Mouse (Mus musculus): Measurements from ENCODE around the gene Defb25.
"Not testable (repeated sequence)": the region's sequence is repeated elsewhere in the genome, so short reads cannot be mapped to it uniquely, and the experiment has no call there.

Defb25 gene

DNA sequence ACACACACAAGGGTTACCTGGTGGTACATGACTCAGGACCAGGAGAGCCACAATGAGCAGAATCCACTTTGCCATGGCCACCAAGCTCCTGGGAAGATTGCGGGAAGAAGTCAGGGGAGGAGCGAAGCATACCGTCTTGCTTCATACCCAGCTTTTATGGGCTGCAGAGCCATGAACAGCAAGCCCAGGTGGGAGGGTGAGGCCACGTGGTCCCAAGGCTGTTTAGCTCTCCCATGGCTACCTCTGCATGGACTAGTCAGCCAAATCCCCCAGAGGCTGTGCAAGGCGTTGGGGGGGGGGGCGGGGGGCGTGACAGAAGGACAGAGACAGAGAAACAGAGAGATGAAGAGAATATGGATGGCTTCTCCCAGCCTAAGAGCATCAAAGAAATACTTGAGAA, at the start of gene Defb25:
Defb25 (minus strand) TSS at position 101 of the 400 bp plus-strand sequence.
- DNase-seq (ENCODE audit: low spot score in 2 of 2), result no peak

DNA sequence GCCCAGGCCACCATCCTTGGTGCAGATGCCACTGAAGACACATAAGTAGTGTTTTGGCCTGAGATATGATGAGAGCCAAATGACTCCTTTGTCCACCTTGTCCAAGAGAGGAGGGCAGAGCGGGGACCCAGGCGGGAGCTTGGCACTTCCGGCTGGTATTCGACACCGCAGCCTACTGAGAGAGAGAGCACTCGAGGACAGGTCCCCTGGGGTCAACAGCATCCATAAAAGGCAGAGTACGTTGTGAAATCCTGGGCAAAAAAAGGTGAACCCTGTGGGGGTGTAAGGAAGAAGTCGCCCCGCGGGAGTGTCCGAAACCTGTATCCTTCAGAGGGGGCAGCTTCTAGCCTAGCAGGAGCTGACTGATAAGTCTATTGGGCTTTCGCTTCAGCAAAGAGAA, 49.3 kb upstream of the Defb25 start:
- no peak for DNase-seq (ENCODE audit: low spot score in 2 of 2)

DNA sequence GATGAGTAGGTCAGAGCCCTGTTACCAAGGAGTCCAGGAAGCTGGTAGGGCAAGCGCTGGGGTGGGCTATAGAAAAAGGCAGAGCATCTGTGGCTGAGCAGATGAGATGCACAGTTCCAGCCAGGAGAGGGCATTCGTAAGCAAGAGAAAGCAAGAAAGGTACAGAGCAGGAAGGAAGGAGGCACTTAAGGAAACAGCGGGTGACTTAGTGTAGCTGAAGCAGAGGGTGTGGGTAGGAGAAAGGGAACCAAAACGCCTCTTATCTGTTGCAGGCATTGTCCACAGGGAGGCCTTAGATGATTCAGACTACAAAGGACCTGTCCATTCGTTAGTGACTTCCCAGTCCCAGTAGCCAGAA, 48.8 kb upstream of the Defb25 start:
- DNase-seq (ENCODE audit: low spot score in 2 of 2), result no peak

DNA sequence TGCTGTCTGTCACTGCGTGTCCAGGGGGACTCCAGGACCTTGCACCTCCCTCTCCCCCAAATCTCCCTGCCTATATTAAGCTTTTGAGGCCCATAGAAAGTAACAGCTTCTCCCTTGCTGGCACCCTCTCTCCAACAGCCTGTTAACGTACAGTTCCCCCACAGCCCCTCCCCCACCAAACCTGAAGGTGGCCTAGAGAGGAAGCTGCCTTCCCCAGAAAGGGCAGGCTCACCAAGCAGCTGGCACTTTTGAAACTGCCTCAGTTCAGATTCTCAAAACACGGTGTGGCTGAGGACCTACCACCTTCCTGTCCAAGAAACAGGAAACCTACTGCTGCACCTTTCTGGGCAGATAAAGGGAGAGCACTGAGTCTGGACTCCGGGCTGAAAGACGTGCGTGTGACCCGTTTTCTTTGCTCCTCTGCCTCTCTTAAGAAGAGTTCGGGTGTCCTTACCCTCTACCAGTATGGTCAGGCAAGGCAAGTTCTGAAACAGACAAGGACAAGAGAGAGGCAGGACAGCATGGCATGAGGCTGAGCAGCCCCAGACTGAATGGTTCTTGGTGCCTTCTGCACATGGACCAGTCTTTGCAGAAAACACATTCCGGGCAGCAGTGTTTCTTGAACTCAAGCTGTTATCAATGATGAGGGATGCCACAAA, 48.3 kb upstream of the Defb25 start:
- DNase-seq (ENCODE audit: low spot score in 2 of 2), result no peak

DNA sequence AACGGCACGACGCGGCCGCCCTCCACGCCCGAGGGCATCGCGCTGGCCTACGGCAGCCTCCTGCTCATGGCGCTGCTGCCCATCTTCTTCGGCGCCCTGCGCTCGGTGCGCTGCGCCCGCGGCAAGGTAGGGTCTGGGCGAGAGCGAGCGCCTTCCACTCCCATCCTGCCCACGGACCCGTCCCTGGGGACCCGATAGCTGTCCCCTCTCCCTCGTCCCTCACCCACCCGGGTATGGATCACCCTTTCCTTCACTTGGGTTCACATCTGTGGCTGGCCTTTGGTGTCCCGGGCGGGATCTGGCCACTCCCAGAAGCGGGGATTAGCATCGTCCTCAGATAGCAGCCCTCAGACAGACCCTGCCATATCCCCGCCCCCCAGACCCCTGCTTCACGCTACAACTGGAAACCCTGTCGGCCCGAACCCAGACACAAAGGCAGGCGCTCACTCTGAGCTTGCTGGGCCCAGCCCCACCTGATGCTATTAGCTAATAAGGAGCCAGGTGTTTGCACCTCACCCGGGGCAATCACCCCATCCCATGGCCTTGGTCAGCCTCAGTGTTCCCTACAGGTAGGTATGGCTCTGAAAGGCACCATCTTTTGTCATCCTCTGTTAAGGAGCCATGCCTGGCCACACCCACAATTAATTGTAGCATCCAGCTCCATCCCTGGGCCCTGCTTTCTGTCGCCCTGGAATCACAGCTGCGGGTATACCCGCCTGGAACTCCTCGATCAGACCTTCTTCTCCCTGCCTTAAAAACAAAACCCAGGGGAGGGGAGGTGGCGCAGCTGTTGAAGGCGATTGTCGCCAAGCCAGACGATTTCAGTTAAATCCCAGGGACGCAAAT, 47.0 kb upstream of the Defb25 start:
- DNase-seq (ENCODE audit: low spot score in 2 of 2), result peak in 1 of 2 experiments; percentile 50

DNA sequence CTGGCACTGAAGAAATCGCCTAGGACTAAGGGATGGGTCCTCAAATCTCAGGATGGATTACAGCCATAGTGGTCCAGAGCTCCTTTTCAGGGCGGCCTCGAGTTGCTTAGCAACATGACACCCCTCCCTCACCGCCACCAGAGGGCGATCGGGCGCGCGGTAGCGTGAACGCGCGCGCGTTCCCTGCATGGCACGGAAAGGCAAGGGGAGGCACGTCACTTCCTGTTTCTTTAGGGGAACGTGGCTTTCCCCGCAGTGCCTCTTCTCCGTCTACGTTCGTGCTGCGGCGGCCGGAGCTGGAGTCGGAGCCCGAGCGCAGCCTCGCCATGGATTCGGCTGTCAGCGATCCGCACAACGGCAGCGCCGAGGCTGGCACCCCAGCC, 46.4 kb upstream of the Defb25 start, which contains the start of gene H13:
H13 (plus strand) TSS at position 206 of the 383 bp plus-strand sequence.
- peak; percentile 90 to 95 for DNase-seq (ENCODE audit: low spot score in 2 of 2)

DNA sequence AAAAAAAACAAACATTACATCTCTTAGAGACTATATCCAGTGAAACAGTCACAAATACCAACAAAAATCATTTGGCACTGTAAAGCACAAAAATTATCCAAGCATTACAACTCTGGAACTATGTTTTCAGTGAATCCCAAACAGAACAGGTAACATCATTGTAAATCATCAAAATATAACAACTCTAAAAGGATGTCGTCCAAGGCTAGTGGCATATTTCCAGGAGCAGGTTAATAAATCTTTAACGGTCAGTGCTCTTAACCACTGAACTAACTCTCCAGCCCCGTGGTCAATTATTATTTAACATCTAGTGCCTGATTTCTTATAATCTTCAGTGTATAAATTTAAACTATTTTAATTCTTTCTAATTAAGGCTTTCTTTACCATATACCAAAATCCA, 43.3 kb upstream of the Defb25 start:
- DNase-seq (ENCODE audit: low spot score in 2 of 2), result not testable (repeated sequence)

DNA sequence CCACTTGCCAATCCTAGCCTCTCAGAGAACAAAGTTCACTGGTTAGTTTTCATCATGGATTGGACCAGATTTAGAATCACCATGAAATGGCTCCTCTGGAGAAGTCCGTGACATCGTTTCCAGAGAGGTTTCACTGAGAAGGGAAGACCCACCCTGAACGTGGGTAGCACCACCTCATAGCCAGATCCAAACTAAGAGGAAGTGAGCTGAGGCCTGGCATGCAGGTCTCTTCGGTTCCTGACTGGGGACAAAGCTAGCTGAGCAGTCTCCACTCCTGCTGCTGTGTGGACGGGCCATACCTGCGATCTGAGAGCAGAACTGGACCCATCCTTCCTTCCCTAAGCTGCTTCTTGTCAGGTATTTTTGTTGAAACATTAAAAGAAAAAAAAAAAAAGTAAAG, 38.3 kb upstream of the Defb25 start:
- DNase-seq (ENCODE audit: low spot score in 2 of 2), result no peak

DNA sequence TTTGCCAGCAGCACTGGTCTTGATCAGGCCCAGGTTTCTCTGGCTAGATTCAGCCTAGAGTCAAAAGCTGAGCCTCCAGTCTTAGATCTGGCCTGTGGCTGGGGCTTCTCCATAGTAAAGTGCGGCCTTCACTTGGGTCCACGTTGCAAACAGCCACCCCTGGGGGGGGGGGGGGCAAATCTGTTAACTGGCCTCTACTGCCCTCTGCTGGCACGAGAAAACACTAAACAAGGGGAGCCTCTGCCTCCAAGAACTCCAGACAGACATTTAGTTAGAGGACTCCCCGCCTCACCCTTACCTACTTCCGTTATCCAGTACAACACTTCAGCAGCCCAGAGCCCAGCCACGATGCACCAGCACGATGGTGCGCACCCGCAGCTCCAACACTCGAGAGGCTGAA, 34.5 kb upstream of the Defb25 start:
- DNase-seq (ENCODE audit: low spot score in 2 of 2), result no peak

DNA sequence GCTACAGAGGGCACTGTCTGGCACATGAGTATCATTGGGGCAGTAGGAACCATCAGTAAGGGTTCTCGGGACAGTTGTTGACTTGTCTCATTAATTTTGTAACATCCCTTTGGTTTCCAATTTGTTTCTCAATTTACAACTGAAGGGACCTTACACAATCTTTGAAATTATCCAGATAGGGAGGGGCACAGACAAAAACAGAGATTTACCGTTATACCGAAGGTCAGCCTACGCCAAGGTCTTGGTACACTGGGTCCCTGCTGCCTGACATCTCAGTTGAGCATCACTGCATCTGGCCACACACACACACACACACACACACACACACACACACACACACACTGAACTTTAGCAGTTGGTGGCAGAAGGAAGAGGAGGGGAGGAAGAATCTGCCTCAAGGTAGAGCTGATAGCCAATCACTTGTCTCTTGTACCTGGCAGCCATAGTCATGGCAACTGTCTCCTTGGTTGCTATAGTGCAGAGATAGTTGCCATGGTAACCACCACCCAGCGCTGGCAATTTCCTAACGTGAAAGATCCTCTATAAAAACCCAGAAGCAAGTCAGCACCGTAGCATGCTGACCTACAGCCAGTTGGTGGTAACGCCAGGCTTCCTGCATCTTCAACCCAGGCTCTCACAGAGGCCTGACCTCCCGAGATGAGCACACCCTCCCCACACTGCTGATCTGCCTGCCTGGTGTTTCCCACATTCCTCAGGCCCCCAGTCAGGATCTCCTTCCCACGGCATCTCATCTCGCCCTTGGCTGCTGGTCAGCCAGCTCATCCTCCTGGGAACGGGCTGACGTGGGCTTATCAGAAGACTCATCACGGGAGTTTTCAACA, 31.2 kb upstream of the Defb25 start:
- peak in 1 of 2 experiments; percentile 24 for DNase-seq (ENCODE audit: low spot score in 2 of 2)

DNA sequence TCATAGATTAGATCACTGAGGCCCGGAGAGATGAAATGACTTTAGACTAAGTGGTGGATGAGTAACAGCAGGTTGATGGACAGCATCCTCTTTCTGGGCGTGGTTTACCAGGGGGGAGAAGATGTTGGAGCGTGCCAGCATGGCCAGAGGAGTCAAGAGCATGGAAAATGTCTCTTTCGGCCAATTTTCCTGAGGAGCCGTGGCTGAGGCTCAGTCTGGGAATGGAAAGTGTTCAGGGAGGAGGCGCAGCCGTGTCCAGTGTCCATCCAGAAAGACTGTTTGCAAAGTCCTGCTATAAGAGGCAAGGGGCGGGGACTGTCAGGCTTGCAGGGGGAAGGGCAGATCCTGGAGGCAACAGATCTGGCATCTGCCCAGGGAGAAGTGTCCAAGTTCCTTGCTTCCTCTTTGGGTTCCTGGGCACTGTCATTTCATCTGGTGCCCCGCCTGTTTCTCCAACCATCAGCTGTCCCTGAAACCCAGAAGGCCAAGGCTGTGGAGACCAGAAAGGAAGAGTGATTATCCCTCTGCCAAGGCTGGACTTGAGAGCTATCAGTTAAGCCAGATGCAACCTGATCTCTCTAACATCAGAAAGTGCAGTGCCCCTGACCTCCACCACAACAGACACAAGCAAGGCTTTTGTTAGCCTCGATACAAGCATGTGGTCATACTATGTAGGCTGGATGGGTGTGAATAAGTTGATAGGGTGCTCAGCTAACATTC, 30.2 kb upstream of the Defb25 start:
- DNase-seq (ENCODE audit: low spot score in 2 of 2), result no peak

DNA sequence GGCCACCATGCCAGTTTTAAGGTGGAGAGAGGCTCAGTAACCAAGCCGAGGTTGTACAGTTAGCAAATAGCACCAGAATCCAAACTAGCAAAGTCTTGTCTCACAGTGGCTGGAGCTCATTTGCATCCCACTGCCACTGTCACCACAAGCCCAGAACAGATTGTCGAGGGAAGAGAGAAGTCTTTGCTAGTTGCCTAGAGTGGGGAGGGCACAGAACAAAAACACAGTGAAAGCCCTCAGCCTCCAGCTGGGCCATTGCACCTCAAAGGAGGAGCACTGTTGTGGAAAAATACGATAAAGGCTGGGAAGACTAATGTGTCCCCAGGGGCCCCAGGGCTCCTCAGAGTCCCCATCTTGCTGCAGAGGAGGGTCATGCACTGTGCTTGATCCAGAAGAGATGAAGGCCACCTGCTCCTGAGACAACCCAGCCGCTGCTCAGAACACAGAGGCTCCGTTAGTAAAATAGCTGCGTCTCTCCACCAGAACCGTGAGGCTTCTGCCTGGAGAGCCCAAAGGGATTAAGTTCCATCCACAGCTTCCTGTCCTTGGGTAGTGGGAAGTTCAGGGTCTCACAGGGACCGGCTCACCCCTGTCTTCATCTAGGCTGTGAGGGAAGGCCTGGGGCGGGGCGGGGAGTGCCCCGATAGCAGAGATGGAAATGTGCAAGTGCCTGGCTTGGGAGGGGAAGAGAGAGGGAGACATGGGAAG, 16.7 kb upstream of the Defb25 start:
- DNase-seq (ENCODE audit: low spot score in 2 of 2), result no peak

DNA sequence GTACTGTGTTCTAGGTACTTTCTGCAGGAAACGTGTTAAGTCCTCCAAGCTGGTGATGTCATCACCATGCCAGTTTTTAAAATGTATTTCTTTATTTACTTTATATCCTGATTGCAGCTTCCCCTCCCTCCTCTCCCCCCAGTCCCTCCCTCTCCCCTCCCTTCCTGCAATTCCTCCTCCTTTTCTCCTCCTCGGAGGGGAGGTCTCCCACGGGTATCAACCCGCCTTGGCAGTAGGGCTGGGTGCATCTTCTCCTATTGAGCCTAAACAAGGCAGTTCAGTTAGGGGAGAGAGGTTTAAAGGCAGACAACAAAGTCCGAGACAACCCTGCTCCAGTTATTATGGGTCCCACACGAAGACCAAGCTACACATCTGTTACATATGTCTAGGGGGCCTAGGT, 16.0 kb upstream of the Defb25 start:
- no peak for DNase-seq (ENCODE audit: low spot score in 2 of 2)

DNA sequence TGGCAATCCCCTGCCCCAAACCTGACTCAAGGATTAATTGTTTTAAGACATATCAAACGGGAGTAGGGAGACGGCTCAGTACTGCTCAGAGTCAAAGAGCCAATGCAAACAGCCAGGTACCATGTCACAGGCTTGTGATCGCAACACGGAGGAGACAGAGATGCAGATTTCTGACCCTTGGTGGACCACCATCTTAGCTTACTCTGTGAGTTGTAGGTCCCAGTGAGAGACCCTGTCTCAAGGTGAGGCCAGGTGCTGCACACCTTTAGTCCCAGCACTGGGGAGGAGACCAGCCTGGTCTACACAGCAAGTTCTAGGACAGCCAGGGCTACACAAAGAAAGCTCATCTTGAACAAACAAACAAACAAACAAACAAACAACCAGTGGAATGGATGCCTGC, 14.5 kb upstream of the Defb25 start:
- no peak for DNase-seq (ENCODE audit: low spot score in 2 of 2)

DNA sequence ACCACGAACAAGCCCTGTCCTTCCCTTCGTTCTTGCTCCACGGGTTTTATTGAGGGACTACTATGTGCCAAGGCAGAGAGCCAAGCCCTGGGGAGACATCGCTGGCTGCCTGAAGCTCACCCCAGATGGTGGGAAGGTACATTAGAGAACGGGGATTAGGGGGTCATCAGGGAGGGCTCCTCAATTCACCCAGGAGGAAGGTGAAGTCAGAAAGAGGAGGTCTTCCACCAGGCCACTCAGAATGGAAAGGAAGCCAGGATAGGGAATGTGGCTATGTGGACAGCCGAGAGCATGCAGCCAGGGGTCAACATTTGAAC, 14.1 kb upstream of the Defb25 start:
- DNase-seq (ENCODE audit: low spot score in 2 of 2), result no peak

DNA sequence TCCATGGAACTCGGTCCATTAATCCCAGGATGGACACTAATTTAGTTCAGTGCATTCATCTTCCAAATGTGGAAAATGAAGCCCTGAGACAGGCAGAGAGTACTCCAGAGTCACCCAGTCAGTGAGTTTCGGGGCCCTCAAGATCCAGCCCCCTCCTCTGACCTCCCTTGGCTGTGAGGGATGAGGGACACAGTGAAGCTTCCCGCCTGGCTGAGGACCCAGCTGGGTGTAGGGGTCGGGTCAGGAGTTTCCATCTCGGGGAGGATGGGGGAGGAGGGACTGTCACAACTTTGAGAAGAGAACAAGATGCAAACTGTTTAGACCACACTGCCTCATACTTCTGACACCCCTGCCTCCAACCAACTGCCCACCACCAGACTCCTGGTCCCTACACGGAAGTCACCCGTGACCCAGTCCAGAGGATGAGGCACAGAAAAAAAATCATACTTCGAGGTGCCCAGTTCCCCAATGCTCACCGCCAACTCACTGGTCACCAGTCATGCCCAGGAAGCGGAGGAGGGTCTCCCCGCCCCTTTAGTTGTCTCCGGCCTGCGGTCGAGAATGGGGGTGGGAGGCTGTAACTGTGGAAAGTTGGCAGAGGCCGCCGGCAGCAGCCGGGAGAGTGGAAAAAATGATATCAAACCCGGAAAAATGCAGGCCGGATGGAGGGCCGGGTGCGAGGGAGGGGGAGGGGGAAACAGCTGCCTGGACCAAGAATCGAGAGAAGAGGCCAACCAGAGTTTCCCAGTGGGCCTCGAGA, 13.6 kb upstream of the Defb25 start:
- DNase-seq (ENCODE audit: low spot score in 2 of 2), result no peak

DNA sequence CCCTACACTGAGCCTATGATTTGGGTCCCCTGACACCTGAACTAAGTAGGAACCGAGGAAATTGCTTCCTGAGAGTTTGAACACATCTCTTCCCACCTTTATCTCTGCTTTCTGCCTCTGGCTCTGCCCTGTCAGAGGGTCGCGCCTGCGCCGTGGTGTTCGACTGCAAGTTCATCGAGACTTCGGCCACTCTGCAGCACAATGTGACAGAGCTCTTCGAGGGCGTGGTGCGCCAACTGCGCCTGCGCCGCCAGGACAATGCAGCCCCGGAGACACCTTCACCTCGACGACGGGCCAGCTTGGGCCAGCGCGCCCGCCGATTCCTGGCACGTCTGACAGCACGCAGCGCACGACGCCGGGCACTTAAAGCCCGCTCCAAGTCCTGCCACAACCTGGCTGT, 11.5 kb upstream of the Defb25 start:
- DNase-seq (ENCODE audit: low spot score in 2 of 2), result no peak

DNA sequence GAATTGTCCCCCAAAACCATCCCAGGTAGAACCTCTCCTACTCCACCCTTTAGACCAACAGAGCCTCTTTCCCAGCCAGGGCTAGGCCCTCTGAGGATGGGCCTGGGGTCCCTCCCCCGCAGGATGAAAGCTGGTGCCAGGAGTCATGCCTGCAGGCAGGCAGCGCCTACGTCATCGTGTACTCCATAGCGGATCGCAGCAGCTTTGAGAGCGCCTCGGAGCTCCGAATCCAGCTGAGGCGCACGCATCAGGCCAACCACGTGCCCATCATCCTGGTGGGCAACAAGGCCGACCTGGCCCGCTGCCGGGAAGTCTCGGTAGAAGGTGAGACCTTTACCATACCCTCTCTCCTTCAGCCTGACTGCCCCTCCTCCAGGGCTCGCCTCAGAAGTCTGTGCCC, 10.5 kb upstream of the Defb25 start:
- DNase-seq (ENCODE audit: low spot score in 2 of 2), result no peak

DNA sequence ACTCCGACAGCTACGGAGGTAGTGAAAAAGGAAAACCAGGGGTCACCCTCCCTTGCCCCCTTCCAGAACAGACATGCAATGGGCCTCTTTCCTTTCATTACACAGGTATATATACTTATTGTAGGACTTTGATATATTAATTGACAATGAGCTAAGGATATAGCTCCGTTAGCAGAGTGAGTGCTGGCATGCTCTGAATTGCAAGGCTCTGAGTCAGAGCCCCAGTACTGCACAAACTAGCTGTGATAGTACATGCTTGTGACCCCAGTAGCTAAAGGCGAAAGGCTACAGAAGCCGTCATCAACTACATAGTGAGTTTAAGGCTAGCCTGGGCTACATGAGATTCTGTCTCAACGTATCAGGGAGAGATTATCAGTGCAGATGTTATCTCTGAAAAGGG, 7.1 kb upstream of the Defb25 start:
- DNase-seq (ENCODE audit: low spot score in 2 of 2), result no peak

DNA sequence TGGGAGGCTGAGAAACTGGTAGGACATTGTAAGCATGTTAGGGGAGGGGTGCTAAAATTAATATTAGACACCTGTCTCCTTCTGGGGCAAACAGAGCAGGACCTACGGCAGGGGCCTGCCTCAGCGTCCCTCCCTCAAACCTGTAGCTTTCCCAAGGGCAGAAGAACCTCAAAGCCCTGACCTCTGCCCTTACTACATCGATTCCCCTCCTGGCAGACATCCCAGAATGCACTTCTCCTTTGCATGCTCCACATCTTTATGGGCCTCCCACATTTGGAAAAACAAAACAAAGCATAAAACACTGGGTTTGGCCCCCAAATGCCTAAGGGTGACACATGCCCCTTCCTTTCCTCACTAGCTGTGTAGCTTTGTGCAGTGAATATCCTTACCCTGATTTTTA, 6.4 kb upstream of the Defb25 start:
- no peak for DNase-seq (ENCODE audit: low spot score in 2 of 2)

DNA sequence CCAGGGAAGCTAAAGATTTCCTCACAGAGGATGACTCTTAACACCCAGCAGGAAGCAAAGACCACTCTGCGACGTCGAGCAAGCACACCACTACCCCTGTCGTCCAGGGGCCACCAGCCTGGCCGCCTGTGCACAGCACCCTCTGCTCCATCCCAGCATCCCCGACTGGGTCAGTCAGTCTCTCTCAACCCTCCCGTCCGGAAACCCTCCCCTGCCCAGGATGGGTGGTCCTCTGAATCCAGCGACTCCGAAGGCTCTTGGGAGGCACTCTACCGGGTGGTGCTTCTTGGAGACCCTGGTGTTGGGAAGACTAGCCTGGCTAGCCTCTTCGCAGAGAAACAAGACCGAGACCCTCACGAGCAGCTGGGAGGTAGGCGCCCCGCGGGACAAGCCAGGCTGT, 5.2 kb upstream of the Defb25 start:
- no peak for DNase-seq (ENCODE audit: low spot score in 2 of 2)
